Mouse (Mus musculus): ENCODE measurements around the gene Cluap1. TPM values are rescaled to one million over a fixed set of nuclear protein-coding genes. Genes with fewer than 3 reads are reported as not detected.

The Cluap1 gene
- 25.0 and 26.2 TPM in 2 replicates for polyA plus RNA-seq (2014; fragmentation: Nextera tagmentation; extraction: Ambion mirVana)

GRCm38 (mm10) chr16:3908537-3909111, at the start of gene Cluap1, which contains the start of gene 1700037C18Rik:
Gene Cluap1 (plus strand): TSS chr16:3908801.
Gene 1700037C18Rik (minus strand): TSS chr16:3908689.
- ATAC-seq (ENCODE audit: low FRiP score, low TSS enrichment): peak; percentile 98
- under 1% methylated on average over 33 of the region's 33 CpGs for WGBS
- no peaks in the 10 kb centered on the region for H3K27me3 ChIP-seq (ENCODE audit: control insufficient read depth, insufficient read depth, low read length)
- peak within 1 kb of the TSS; percentile 75 for H3K4me2 ChIP-seq (replicated peaks; ENCODE audit: low read depth, low read length)
- H3K27ac ChIP-seq (ENCODE audit: low read depth, low read length): peak within 1 kb of the TSS; percentile 49; the same call in 1 of the 2 replicates
- peaks cover 43% of the 10 kb centered on the region for H3K36me3 ChIP-seq (ENCODE audit: control insufficient read depth, insufficient read depth, low read length)
- no peaks in the 10 kb centered on the region for H3K9me3 ChIP-seq (ENCODE audit: control insufficient read depth, low read length)
- H3K4me1 ChIP-seq (ENCODE audit: control insufficient read depth, insufficient read depth, low read length): peaks cover 7% of the 10 kb centered on the region
- H3K9ac ChIP-seq (ENCODE audit: low read depth, low read length): peak within 1 kb of the TSS; percentile 55
- H3K4me3 ChIP-seq (ENCODE audit: low read length): peak within 1 kb of the TSS; percentile 47

GRCm38 (mm10) chr16:3859254-3859653, 49.3 kb upstream of the Cluap1 start:
- no peak overlapping the region for H3K4me3 ChIP-seq (ENCODE audit: low read length)
- 92% methylated on average over 4 of the region's 4 CpGs for WGBS
- no peak overlapping the region for H3K9ac ChIP-seq (ENCODE audit: low read depth, low read length)
- H3K27me3 ChIP-seq (ENCODE audit: control insufficient read depth, insufficient read depth, low read length): no peaks in the 10 kb centered on the region
- H3K4me1 ChIP-seq (ENCODE audit: control insufficient read depth, insufficient read depth, low read length): no peaks in the 10 kb centered on the region
- no peak overlapping the region for H3K4me2 ChIP-seq (replicated peaks; ENCODE audit: low read depth, low read length)
- no peaks in the 10 kb centered on the region for H3K9me3 ChIP-seq (ENCODE audit: control insufficient read depth, low read length)
- peaks cover 18% of the 10 kb centered on the region; the same call in 1 of the 2 replicates for H3K36me3 ChIP-seq (ENCODE audit: control insufficient read depth, insufficient read depth, low read length)
- H3K27ac ChIP-seq (ENCODE audit: low read depth, low read length): no peak overlapping the region
- no peak for ATAC-seq (ENCODE audit: low FRiP score, low TSS enrichment)

- Histone ChIP-seq H3K27ac (ENCODE audit: low read depth, low read length) (no peak overlapping the region), H3K27me3 (ENCODE audit: control insufficient read depth, insufficient read depth, low read length) (no peaks in the 10 kb centered on the region), H3K9me3 (ENCODE audit: control insufficient read depth, low read length) (no peaks in the 10 kb centered on the region), H3K9ac (ENCODE audit: low read depth, low read length) (peak overlapping the region; percentile 63), H3K4me2 (replicated peaks; ENCODE audit: low read depth, low read length) (peak overlapping the region; percentile 62), H3K4me3 (ENCODE audit: low read length) (peak overlapping the region; percentile 57), H3K36me3 (ENCODE audit: control insufficient read depth, insufficient read depth, low read length) (peaks cover 15% of the 10 kb centered on the region; the same call in 1 of the 2 replicates), H3K4me1 (ENCODE audit: control insufficient read depth, insufficient read depth, low read length) (0 out of 2 replicates have a peak, but pooled peaks cover 8% of the 10 kb centered on the region)
- 2% methylated on average over 16 of the region's 16 CpGs for WGBS
- peak; percentile 11 for ATAC-seq (ENCODE audit: low FRiP score, low TSS enrichment)
Observed at GRCm38 (mm10) chr16:3871815-3872214, 36.8 kb upstream of the Cluap1 start.

GRCm38 (mm10) chr16:3872216-3873047, 36.2 kb upstream of the Cluap1 start, which contains the start of gene Naa60:
Gene Naa60 (plus strand): TSS chr16:3872375.
- Histone ChIP-seq H3K27ac (ENCODE audit: low read depth, low read length) (peak within 1 kb of the TSS; percentile 31; the same call in 1 of the 2 replicates), H3K4me3 (ENCODE audit: low read length) (peak within 1 kb of the TSS; percentile 57), H3K27me3 (ENCODE audit: control insufficient read depth, insufficient read depth, low read length) (no peaks in the 10 kb centered on the region), H3K9ac (ENCODE audit: low read depth, low read length) (peak within 1 kb of the TSS; percentile 63), H3K36me3 (ENCODE audit: control insufficient read depth, insufficient read depth, low read length) (peaks cover 14% of the 10 kb centered on the region; the same call in 1 of the 2 replicates), H3K4me1 (ENCODE audit: control insufficient read depth, insufficient read depth, low read length) (0 out of 2 replicates have a peak, but pooled peaks cover 8% of the 10 kb centered on the region), H3K4me2 (replicated peaks; ENCODE audit: low read depth, low read length) (peak within 1 kb of the TSS; percentile 62), H3K9me3 (ENCODE audit: control insufficient read depth, low read length) (no peaks in the 10 kb centered on the region)
- WGBS: 4% methylated on average over 47 of the region's 47 CpGs
- ATAC-seq (ENCODE audit: low FRiP score, low TSS enrichment): peak; percentile 99

- 95% methylated on average over 4 of the region's 4 CpGs for WGBS
- Histone ChIP-seq H3K36me3 (ENCODE audit: control insufficient read depth, insufficient read depth, low read length) (peaks cover 2% of the 10 kb centered on the region; the same call in 1 of the 2 replicates), H3K9ac (ENCODE audit: low read depth, low read length) (no peak overlapping the region), H3K27me3 (ENCODE audit: control insufficient read depth, insufficient read depth, low read length) (no peaks in the 10 kb centered on the region), H3K27ac (ENCODE audit: low read depth, low read length) (no peak overlapping the region), H3K4me3 (ENCODE audit: low read length) (no peak overlapping the region), H3K9me3 (ENCODE audit: control insufficient read depth, low read length) (no peaks in the 10 kb centered on the region), H3K4me2 (replicated peaks; ENCODE audit: low read depth, low read length) (no peak overlapping the region), H3K4me1 (ENCODE audit: control insufficient read depth, insufficient read depth, low read length) (0 out of 2 replicates have a peak, but pooled peaks cover 3% of the 10 kb centered on the region)
- ATAC-seq (ENCODE audit: low FRiP score, low TSS enrichment): no peak
Observed at GRCm38 (mm10) chr16:3876346-3876745, 32.3 kb upstream of the Cluap1 start.

GRCm38 (mm10) chr16:3884201-3885064, 24.2 kb upstream of the Cluap1 start, which contains the start of the genes Zfp597 and Gm20695:
Gene Zfp597 (minus strand): TSS chr16:3884561.
Gene Gm20695 (plus strand): TSS chr16:3884648.
- no peaks in the 10 kb centered on the region for H3K36me3 ChIP-seq (ENCODE audit: control insufficient read depth, insufficient read depth, low read length)
- H3K27me3 ChIP-seq (ENCODE audit: control insufficient read depth, insufficient read depth, low read length): no peaks in the 10 kb centered on the region
- H3K27ac ChIP-seq (ENCODE audit: low read depth, low read length): peak within 1 kb of the TSS; percentile 86
- under 1% methylated on average over 84 of the region's 88 CpGs for WGBS
- H3K4me2 ChIP-seq (replicated peaks; ENCODE audit: low read depth, low read length): peak within 1 kb of the TSS; percentile 75
- H3K9me3 ChIP-seq (ENCODE audit: control insufficient read depth, low read length): no peaks in the 10 kb centered on the region
- H3K4me1 ChIP-seq (ENCODE audit: control insufficient read depth, insufficient read depth, low read length): peaks cover 7% of the 10 kb centered on the region; the same call in 1 of the 2 replicates
- ATAC-seq (ENCODE audit: low FRiP score, low TSS enrichment): peak; percentile 99
- H3K4me3 ChIP-seq (ENCODE audit: low read length): peak within 1 kb of the TSS; percentile 94
- H3K9ac ChIP-seq (ENCODE audit: low read depth, low read length): peak within 1 kb of the TSS; percentile 90

GRCm38 (mm10) chr16:3885065-3885670, 23.4 kb upstream of the Cluap1 start:
- Histone ChIP-seq H3K27me3 (ENCODE audit: control insufficient read depth, insufficient read depth, low read length) (no peaks in the 10 kb centered on the region), H3K9ac (ENCODE audit: low read depth, low read length) (peak overlapping the region; percentile 90), H3K4me3 (ENCODE audit: low read length) (peak overlapping the region; percentile 94), H3K9me3 (ENCODE audit: control insufficient read depth, low read length) (no peaks in the 10 kb centered on the region), H3K4me2 (replicated peaks; ENCODE audit: low read depth, low read length) (peak overlapping the region; percentile 75), H3K4me1 (ENCODE audit: control insufficient read depth, insufficient read depth, low read length) (peaks cover 7% of the 10 kb centered on the region; the same call in 1 of the 2 replicates), H3K27ac (ENCODE audit: low read depth, low read length) (peak overlapping the region; percentile 86), H3K36me3 (ENCODE audit: control insufficient read depth, insufficient read depth, low read length) (no peaks in the 10 kb centered on the region)
- peak; percentile 13; the same call in 1 of the 2 replicates for ATAC-seq (ENCODE audit: low FRiP score, low TSS enrichment)
- under 1% methylated on average over 10 of the region's 10 CpGs for WGBS

All from kidney, embryonic 14.5 days (tissue).